Mouse (Mus musculus): Measurements from ENCODE around the gene Trim3. TPM values are rescaled to one million over a fixed set of nuclear protein-coding genes. Genes with fewer than 3 reads are reported as not detected.

Trim3 gene
- 1 to 10 TPM; 1.7 to 6.7 TPM for polyA plus RNA-seq (2017; shearing (Covaris generic))

DNA sequence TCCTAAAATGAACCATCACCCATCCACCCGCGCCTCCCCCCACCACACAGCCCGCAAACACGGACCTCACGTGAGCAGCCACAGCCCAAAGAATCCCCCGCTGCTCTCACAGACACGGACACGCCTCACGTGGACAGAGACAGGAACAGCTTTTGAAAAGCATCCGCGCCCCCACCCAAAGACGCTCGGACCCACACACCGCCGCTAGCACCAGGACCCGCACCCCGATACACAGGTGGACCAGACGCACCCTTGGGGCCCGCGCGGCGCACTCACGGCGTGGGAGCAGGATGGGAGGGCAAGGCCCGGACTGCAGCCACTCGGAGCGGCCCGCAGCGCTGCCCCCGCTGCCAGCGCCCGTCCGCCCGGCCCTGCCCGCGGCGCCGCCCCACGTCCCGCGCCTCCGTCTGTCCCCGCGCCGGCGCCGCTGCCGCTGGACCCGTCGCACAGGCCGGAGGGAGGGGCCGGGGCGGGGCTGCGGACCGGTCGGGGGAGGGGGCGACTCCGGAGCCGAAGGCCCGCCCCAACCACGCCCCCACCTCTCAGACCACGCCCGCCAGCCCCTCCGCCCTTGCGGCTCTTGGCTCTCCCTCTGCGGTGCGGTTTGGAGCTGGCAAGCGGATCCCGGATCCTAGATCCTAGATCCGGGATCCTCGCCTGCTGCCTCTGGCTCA is at the start of gene Trim3:
Gene Trim3 (minus strand): TSS at position 445 of the 674 bp plus-strand sequence.
- ATAC-seq, result peak; percentile 85

- ATAC-seq, result peak; percentile 96
Observed at GRCm38 (mm10) chr7:105650639-105651435, 17.5 kb upstream of the Trim3 start, which contains the start of gene Dnhd1. Dnhd1 (plus strand) TSS chr7:105650827.

DNA sequence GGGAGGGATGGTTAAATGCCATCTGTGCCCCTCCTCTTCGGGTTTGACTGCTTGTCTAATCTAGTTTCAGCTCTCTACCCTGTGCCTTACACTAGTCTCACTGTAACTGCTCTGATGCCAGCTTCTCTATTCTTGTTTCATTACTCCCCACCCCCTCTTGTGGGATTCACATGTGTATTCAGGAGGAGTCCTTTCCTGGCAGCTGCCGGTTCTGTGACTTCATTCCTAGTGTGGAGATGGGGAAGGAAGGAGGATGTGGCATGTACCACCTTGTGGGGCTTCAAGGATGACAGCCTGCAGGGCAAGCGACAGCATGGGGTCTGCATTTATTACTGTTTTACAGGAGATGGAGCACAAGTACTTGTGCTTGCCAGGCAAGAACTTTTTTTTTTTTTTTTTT is 8.6 kb upstream of the Trim3 start:
- no peak for ATAC-seq

- ATAC-seq, result no peak
Observed at GRCm38 (mm10) chr7:105640894-105641255, 7.5 kb upstream of the Trim3 start.

- ATAC-seq, result peak; percentile 96
Observed at GRCm38 (mm10) chr7:105640233-105640893, 7.0 kb upstream of the Trim3 start, which contains the start of the genes Arfip2 and Gm45799. Arfip2 (minus strand) TSS chr7:105640416. Gm45799 (plus strand) TSS chr7:105640552.

DNA sequence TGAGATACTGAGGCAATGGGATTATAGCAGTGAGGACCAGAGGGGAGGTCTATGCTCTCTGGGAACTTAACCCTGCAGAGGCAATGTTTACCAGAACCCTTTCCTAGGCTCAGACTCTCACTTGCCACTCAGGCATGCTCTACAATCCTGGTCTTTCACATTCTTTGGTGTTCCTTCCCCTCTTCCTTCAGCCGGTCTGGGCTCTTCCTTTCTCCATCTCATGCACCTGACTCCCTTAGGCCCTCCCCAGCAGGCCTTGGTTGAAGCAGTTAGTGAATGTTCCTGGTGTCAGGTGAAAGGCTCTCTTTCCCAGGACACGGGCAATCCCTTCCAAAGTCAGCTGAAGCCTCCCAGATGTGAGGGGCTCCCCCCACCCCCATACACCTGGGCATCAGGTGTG is 6.4 kb upstream of the Trim3 start, which contains the start of gene Timm10b:
Gene Timm10b (plus strand): TSS at position 301 of the 400 bp plus-strand sequence.
- ATAC-seq, result peak; percentile 12

- ATAC-seq, result no peak
Observed at GRCm38 (mm10) chr7:105639304-105639703, 5.9 kb upstream of the Trim3 start.

GRCm38 (mm10) chr7:105638776-105639175 is 5.4 kb upstream of the Trim3 start:
- ATAC-seq, result no peak

DNA sequence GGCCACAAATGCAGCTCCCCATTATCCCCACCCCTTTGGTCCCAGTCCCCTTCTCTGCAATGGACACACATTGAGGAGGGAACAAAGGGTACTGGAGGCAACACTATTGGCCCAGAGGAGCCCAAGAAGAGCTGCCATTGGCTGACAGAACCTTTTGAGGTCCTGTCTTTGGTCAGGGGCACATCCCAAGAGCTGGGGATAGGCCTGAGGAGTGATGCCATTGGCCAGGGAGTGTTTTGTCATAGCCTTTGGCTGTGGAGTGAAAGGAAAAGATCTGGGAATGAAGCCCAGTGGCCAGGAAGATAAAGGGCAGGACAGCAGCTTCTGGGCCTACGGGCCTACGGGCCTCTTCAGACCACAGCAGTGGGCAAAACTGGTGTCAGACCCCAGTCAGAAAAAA is 2.4 kb upstream of the Trim3 start:
- no peak for ATAC-seq

DNA sequence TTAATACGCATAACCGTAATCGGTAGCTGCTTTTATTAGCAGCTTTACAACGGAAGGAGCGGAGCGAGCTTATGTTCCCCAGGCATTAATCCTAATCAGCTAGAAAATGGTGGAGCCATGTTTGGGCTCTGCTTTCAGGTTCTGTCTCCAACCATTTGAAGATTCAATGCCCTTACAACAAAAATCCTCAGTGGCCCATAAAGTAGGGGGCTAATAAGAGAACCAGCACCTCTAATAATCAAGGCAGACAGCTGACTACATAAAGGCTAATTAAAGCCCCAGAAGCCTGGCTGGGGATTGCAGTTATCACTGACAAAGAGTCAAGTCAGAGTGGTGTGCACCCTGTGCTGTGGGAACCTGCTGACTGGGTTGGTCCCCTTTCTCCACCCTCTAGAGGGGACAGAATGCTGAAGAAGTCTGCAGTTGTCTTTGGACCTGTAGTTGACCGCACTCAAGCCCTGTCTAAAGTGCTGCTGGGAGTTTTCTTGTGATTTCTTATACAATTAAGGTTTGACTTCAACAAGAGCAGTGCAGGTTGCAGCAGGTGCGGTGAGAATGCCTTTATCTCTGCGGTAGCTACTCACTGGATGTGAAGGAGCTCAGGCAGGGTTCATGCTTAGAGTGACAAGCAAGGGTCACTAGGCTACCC is 1.0 kb upstream of the Trim3 start:
- ATAC-seq, result no peak

GRCm38 (mm10) chr7:105633801-105634135 is 397 bp upstream of the Trim3 start:
- peak; percentile 5 for ATAC-seq

DNA sequence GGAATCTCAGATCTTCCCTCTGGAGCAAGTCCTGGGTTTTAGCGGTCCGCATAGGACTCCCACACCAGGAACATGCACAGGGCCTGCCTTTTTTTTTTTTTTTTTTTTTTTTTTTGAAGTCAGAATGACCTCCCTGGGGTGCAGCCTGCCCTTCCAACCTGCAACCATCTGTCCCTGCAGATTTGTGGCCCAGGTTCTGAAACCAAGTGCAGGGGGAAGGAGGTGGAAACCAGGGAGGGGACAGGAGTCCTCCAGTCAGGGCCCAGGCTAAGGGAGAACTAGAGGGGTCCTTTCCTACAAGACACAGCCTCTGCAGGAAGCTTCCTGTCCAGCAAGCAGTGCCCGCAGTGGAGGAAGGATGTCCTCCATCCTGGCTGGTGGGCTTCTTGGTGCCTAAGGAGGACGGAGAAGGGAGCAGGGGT is 809 bp downstream of the Trim3 start:
- no peak for ATAC-seq

- ATAC-seq, result no peak
Observed at GRCm38 (mm10) chr7:105628633-105629032, 4.7 kb downstream of the Trim3 start.

DNA sequence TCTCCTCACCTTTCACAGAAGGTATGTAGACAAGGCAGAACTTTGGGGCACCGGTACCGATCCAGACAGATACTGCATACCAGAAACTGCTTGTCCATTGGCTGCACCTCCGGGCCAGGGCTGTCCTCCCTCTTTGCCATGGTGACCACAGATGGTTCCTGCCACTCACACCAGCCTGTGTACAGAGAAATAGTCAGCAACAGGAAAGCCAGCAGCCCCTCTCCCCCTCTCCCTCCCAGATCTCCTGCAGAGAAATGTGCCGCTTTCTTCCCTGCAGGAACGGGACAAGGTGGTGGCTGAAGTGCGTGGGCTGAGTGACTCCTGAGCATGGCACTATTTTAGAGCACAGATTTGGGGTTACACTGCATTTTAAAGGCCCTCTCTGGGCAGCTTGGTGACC is 8.0 kb downstream of the Trim3 start:
- ATAC-seq, result no peak

GRCm38 (mm10) chr7:105621646-105622292 is 11.6 kb downstream of the Trim3 start:
- ATAC-seq, result no peak

GRCm38 (mm10) chr7:105621053-105621452 is 12.3 kb downstream of the Trim3 start:
- no peak for ATAC-seq

DNA sequence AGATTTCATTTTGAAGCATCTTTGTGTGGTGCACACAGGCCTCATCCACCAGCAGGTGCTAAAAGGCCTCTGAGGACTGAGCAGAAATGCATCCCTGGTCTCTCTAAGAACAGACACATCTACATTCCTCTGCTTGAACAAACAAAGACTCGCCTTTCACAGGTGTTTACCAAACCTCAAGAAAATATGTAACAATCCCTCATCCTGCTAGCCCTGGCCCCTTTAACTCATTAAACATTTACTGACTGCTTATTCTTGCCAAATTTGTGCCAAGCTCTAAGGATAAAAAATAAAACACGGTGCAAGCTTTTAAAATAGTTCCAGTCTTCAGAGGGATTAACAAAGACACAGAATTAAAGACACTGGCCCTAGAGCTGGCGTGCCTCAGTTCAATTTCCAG is 13.7 kb downstream of the Trim3 start:
- ATAC-seq, result no peak

DNA sequence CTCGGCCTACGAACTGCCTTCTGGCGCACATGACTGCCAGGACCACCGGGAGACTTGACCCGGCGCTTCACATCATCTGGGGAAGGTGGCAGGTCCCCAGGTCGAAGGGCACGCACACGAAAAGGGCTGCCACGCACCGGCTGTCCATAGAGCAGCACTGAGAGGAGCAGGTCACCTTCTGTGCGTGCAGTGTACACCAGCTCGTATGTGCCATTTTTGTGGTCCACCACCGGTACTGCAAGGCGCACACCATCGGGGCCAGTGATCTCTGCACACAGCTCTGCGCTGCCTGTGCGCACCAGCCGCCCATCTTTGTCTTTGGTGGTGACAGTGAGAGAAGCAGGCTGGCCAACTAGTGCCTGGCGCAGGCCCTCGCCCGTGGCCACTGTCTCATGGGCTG is 15.6 kb downstream of the Trim3 start:
- no peak for ATAC-seq

- ATAC-seq, result no peak
Observed at GRCm38 (mm10) chr7:105616561-105616960, 16.8 kb downstream of the Trim3 start.

DNA sequence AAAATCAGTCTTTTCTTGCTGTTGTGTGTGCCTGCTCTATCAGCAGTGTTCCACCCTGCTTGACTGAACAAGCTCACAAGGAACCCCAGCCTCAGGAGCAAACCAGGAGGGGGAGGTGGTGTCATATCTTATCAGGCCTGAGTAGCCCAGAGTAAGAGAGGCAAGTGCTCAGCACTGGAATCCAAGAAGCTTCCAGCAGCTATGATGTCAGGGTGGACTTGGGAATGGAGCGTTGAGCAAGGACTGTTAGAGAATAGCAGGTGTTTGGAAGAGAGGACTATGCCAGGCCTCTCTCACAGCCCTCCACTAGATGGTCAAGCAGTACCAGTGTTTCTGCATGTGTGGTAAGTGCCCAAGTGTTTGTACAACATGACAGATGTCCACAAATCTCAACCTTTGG is 17.7 kb downstream of the Trim3 start:
- ATAC-seq, result no peak

GRCm38 (mm10) chr7:105614400-105614799 is 19.0 kb downstream of the Trim3 start:
- ATAC-seq, result no peak

GRCm38 (mm10) chr7:105611767-105612166 is 21.6 kb downstream of the Trim3 start:
- no peak for ATAC-seq

All from CD4-positive, CD25-positive, alpha-beta regulatory T cell, adult 4 months (primary cell).